Mouse (Mus musculus) yolk sac, embryonic 10.5 days (tissue): ENCODE results near the gene Gm11238.
"Not testable (repeated sequence)": the region's sequence is repeated elsewhere in the genome, so short reads cannot be mapped to it uniquely, and the experiment has no call there.

Source experiments
- DNase-seq: peaks from one replicate; pipeline ENCODE4 v3.0.0-alpha.2; 2017; ENCODE audit warnings: low spot score

Gene Gm11238

DNA sequence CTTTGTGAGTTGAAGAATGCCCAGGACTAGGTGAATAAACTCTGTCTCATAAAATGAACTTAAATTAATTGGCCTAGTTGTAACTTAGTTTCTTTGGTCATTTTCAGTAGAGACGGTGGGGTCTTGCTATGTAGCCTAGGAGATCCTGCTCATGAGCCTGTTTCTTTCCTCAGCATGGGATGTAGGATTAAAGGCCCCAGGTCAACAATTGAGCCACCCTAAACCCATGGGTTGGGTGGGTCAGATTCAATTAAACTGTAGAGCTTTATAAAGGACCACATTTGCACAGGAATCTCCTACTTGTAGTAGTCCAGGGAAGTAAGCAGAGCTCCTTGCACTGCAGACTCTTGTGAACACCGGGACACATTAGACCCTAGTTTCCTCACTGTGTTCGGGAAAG, at the start of gene Gm11238:
Gm11238 (plus strand) TSS at position 301 of the 400 bp plus-strand sequence.
- DNase-seq = not testable (repeated sequence)

GRCm38 (mm10) chr4:73599248-73599647, 8.4 kb upstream of the Gm11238 start:
- no peak for DNase-seq

GRCm38 (mm10) chr4:73622684-73623083, 15.0 kb downstream of the Gm11238 start, which contains the start of gene Gm11237:
Gm11237 (plus strand) TSS chr4:73622984.
- DNase-seq = not testable (repeated sequence)

DNA sequence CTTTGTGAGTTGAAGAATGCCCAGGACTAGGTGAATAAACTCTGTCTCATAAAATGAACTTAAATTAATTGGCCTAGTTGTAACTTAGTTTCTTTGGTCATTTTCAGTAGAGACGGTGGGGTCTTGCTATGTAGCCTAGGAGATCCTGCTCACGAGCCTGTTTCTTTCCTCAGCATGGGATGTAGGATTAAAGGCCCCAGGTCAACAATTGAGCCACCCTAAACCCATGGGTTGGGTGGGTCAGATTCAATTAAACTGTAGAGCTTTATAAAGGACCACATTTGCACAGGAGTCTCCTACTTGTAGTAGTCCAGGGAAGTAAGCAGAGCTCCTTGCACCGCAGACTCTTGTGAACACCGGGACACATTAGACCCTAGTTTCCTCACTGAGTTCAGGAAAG, 30.1 kb downstream of the Gm11238 start, which contains the start of gene Gm11236:
Gm11236 (plus strand) TSS at position 301 of the 400 bp plus-strand sequence.
- not testable (repeated sequence) for DNase-seq

DNA sequence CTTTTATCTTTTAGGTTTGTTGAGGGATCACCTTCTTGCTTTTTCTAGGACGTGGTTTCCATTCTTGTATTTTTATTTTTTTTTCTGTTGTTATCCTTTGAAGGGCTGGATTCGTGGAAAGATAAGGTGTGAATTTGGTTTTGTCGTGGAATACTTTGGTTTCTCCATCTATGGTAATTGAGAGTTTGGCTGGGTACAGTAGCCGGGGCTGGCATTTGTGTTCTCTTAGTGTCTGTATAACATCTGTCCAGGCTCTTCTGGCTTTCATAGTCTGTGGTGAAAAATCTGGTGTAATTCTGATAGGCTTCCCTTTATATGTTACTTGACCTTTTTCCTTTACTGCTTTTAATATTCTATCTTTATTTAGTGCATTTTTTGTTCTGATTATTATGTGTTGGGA, 54.2 kb downstream of the Gm11238 start:
- DNase-seq = not testable (repeated sequence)

GRCm38 (mm10) chr4:73668054-73668453, 60.4 kb downstream of the Gm11238 start, which contains the start of gene Gm11239:
Gm11239 (plus strand) TSS chr4:73668354.
- DNase-seq = not testable (repeated sequence)

- not testable (repeated sequence) for DNase-seq
These were observed 75.5 kb downstream of the Gm11238 start, which contains the start of gene Gm428 for GRCm38 (mm10) chr4:73683216-73683615. Gm428 (plus strand) TSS chr4:73683516.
